Mouse (Mus musculus) brain, embryonic 14.5 days (tissue): Measurements from ENCODE around the gene Cers5.

Experiments
- CTCF ChIP-seq: fragments of 200-500 bp; IDR thresholded peaks from 2 replicates; pipeline ENCODE4 v1.5.1; 2012; ENCODE audit warnings: inconsistent platforms, mild to moderate bottlenecking, moderate library complexity, borderline replicate concordance; ENCODE audit not compliant: insufficient read depth, insufficient read length; ENCODE audit errors: extremely low read depth
- POLR2A ChIP-seq: fragments of 200-500 bp; IDR thresholded peaks from 2 replicates; pipeline ENCODE4 v1.6.1; 2012; ENCODE audit warnings: mild to moderate bottlenecking, inconsistent platforms, borderline replicate concordance; ENCODE audit not compliant: poor library complexity, insufficient read depth, insufficient read length, severe bottlenecking; ENCODE audit errors: extremely low read depth

GRCm38 (mm10) chr15:99754204-99754603, 18.5 kb downstream of the Cers5 start:
- TF ChIP-seq CTCF (no peak), POLR2A (no peak)
